Mouse (Mus musculus): ENCODE measurements around the gene Tvp23b.

- TF ChIP-seq POLR2A (IDR thresholded peaks at IDR 0.05; ENCODE audit: borderline replicate concordance, extremely low read depth, low read depth, low read length) (no peak), CTCF (IDR thresholded peaks at IDR 0.05; ENCODE audit: insufficient read depth, low read length) (no peak)
Observed at GRCm38 (mm10) chr11:62913141-62913540, 33.9 kb downstream of the Tvp23b start.

Data from lung, adult 2 months (tissue).